Mouse (Mus musculus): ENCODE results near the gene Gars. TPM values are rescaled to one million over a fixed set of nuclear protein-coding genes. Genes with fewer than 3 reads are reported as not detected.

Gars gene
- total and polyA plus RNA-seq, 3 experiments, result 171 to 325 (median 225) TPM

DNA sequence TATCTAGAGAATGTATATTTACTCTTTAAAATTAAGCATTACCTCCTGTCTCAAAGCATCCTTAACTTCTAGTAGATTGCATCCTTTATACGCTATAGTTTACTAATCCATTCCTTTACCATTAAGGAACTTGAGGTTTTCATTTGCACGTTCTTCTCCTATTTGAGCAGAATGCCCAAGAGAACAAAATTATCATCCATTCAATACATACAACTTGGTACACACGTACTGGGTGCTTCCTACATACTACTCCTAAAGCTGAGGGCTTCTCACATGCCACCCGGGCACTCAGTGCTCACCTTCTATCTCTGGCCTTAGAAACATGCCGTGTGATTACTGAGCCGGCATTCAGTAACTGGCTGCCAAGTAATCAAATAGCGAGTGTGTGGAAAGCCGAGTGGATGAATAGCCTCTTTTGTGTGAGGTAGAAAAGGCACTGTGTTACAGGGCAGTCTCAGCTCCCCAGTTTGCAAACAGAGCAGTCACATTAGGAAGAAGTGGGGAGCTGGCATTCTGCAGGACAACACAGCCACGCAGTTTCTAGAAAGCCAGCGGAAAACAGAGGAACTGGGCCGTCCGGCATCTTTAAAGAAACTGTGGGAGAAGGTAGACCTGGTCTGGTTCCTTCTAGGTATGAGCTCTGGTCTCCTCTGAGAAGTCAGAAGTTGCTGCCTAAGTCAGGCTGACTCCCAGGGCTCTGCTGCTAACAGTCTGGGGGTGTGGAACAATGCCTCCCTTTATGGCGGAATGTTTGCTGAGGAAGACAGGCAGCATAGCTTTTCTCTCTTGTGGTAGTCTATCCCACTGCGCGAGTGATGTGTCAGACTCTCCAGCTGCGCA lies 28.2 kb upstream of the Gars start:
- Histone ChIP-seq H3K79me2 (ENCODE audit: control insufficient read depth, insufficient read depth, low read length, poor library complexity) (no peaks in the 10 kb centered on the region), H3K36me3 (ENCODE audit: control insufficient read depth in 1 of 2, insufficient read depth in 2 of 2, low read length in 2 of 2) (no peaks in the 10 kb centered on the region), H3K9ac (ENCODE audit: control insufficient read depth, low read depth, low read length, poor library complexity, severe bottlenecking) (no peak overlapping the region), H3K27me3 (ENCODE audit: control insufficient read depth in 1 of 2, insufficient read depth in 2 of 2, low read length in 2 of 2) (peaks cover 6 to 9% of the 10 kb centered on the region in 2 experiments), H3K4me1 (ENCODE audit: control insufficient read depth in 1 of 2, insufficient read depth in 2 of 2, low read length in 2 of 2) (no peaks in the 10 kb centered on the region), H3K27ac (ENCODE audit: control insufficient read depth, low read depth, low read length) (no peak overlapping the region), H3K4me3 (ENCODE audit: control insufficient read depth in 1 of 2, insufficient read depth in 1 of 2, low read depth in 2 of 2, low read length in 2 of 2) (no peak overlapping the region), H3K9me3 (replicated peaks; ENCODE audit: insufficient read depth, low read length) (no peaks in the 10 kb centered on the region)
- DNase-seq (ENCODE audit: low read depth, low spot score), result no peak
- TF ChIP-seq EP300 (IDR thresholded peaks at IDR 0.05; ENCODE audit: low read depth in 1 of 2, low read length in 2 of 2) (no peak), MYB (IDR thresholded peaks at IDR 0.05; ENCODE audit: low read depth, low read length) (no peak), E2F4 (IDR thresholded peaks at IDR 0.05; ENCODE audit: borderline replicate concordance, low read depth, low read length) (no peak), SIN3A (IDR thresholded peaks at IDR 0.05; ENCODE audit: low read length) (no peak), POLR2AphosphoS2 (IDR thresholded peaks at IDR 0.05; ENCODE audit: low read length) (no peak), GABPA (IDR thresholded peaks at IDR 0.05; ENCODE audit: low read depth, low read length) (no peak), KAT2A (conservative IDR thresholded peaks at IDR 0.05; ENCODE audit: low read depth, low read length) (no peak), USF2 (IDR thresholded peaks at IDR 0.05; ENCODE audit: borderline replicate concordance in 1 of 2, insufficient read depth in 1 of 2, low read depth in 1 of 2, low read length in 2 of 2) (no peak), ZKSCAN1 (IDR thresholded peaks at IDR 0.05; ENCODE audit: low read depth, low read length) (no peak), JUND (IDR thresholded peaks at IDR 0.05; ENCODE audit: low read depth, low read length) (no peak), ETS1 (IDR thresholded peaks at IDR 0.05; ENCODE audit: low read depth, low read length) (no peak), CHD1 (IDR thresholded peaks at IDR 0.05; ENCODE audit: low read depth, low read length) (no peak), CHD2 (IDR thresholded peaks at IDR 0.05; ENCODE audit: low read length) (no peak), MAX (IDR thresholded peaks at IDR 0.05; ENCODE audit: low read length) (no peak), POLR2A (IDR thresholded peaks at IDR 0.05; ENCODE audit: control insufficient read depth in 1 of 2, insufficient read depth in 1 of 2, low read depth in 1 of 2, low read length in 2 of 2, poor library complexity in 1 of 2) (no peak), CTCF (IDR thresholded peaks at IDR 0.05 in 2 of 3, conservative IDR thresholded peaks at IDR 0.05 in 1 of 3; ENCODE audit: control insufficient read depth in 1 of 3, insufficient read depth in 1 of 3, low read depth in 2 of 3, low read length in 3 of 3, poor library complexity in 1 of 3, severe bottlenecking in 1 of 3) (no peak), GATA1 (IDR thresholded peaks at IDR 0.05; ENCODE audit: low read depth, low read length) (no peak), ZMIZ1 (IDR thresholded peaks at IDR 0.05; ENCODE audit: low read depth, low read length) (no peak), BHLHE40 (IDR thresholded peaks at IDR 0.05; ENCODE audit: borderline replicate concordance, low read depth, low read length) (no peak), ZNF384 (IDR thresholded peaks at IDR 0.05; ENCODE audit: low read depth, low read length) (no peak)

Data from MEL (cell line).